Mouse (Mus musculus) testis, postnatal 14 days (tissue): ENCODE results near the gene Fignl2.

ENCODE experiments used
- DNase-seq: peaks from one replicate; pipeline ENCODE4 v3.0.0; 2021; ENCODE audit warnings: low spot score

The Fignl2 gene

DNA sequence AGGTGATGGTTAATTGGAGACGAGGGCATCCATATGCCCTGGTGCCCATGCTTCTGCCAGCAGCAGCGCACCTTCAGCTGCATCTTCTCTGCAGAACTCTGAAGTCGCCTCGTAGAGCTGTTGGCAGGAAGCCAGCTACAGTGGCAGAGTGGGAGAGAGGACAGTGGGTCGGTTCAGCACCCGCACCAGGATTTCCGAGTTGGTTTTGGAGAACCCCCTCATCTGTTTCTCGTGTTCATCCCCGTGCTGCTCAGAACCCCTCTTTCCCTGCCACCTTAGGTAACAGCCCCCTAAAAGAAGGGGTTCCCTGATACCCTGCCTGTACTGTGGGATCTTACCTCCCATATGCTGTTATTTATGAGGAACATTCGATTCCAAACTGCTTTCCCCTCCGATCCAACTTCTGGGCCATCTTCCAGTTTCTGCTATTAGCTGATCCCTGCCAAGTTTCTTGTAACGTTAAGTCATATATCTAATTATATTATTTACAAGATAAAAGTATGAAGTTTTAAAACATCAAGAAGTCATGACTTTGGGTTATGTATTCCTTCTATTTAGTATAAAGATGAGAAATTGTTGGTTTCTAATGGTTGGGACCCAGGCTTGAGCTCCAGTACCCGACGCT lies 69.9 kb downstream of the Fignl2 start:
- no peak for DNase-seq

DNA sequence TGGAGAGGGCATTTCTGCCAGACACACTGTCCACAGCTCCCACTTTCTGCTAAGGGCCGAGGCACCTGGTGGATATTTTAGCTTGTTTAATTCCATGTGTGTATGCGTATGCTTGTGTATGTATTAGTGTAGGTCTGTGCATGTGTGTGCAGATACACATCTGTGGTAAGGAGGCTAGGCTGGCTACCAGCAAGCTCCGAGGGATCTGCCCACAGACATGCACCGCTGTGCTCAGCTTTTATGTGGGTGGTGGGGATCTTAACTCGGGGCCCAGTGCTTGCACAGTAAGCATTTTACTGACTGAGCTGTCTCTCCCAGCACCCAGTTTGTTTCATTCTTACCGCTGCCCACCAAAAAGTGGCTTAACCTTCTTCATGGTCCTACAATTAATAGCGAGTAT lies 71.1 kb downstream of the Fignl2 start:
- no peak for DNase-seq

- DNase-seq: no peak
These were observed 71.9 kb downstream of the Fignl2 start for GRCm38 (mm10) chr15:101006251-101007040.

- no peak for DNase-seq
These were observed 72.7 kb downstream of the Fignl2 start for GRCm38 (mm10) chr15:101005717-101006116.

DNA sequence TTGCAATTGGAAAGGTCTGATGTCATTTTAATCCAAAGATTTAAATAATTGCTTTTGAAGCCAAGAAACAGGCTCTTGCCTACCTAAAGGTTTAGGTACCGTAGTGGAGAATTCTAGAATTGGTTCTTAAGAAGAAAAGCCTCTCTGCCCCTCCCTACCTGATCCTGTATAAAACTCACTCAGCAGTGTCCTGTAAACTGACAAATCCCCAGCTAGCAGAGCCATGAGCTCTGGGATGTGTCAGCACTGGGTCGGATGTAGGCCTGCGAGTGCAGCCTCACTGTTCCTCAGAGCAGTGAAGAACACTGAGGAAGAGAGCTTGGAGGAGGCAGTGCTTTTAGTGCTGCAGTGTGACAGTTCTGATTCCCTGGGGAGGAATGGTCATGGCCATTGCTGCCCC lies 73.8 kb downstream of the Fignl2 start:
- DNase-seq: no peak

DNA sequence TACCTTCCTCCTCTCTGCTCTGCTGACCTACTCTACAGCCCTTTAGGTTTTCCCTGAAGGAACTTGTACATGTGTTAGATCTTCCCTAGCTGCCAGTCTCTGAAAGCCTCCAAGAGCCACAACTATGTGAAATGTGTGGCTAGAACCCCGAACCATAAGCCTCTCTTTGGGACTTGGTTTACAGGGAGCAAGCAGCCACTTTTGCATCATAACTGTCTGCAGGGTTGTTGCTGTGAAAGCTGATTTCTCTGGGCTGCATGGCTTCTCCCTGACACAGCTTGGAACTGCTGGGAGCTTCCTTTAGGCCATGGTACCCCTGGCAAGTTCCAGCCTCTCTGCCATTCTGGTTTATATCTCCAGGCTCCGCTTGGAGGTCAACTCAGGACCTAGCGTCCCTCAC lies 75.9 kb downstream of the Fignl2 start:
- DNase-seq: no peak

- no peak for DNase-seq
These were observed 76.7 kb downstream of the Fignl2 start for GRCm38 (mm10) chr15:101001685-101002084.
